Mouse (Mus musculus) erythroblast, embryonic 14.5 days (primary cell): Measurements from ENCODE around the gene Slc16a11.

ENCODE experiments used
- GATA1 ChIP-seq: IDR thresholded peaks from 2 replicates; pipeline ENCODE4 v1.6.1; 2012; ENCODE audit warnings: low read length, inconsistent platforms, mixed read lengths
- TAL1 ChIP-seq: IDR thresholded peaks from 3 replicates; pipeline ENCODE4 v1.6.1; 2012; ENCODE audit warnings: low read length, inconsistent platforms, mixed read lengths

DNA sequence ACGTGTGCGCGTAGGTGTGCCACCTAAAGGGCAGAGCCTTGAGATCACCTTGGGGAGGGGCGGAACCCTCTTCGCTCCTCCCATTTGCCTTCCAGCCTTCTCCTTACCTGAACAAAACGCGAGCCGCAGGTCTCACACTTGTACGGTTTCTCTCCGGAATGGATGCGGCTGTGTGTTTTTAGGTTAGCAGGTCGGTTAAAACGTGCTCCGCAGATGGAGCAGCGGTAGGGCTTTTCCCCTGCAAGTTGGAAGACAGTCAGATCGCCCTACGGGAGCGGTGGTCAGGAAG is 14.0 kb downstream of the Slc16a11 start:
- no peak for TF ChIP-seq GATA1
- no peak for TF ChIP-seq TAL1
